Mouse (Mus musculus) left cerebral cortex, adult 18-20 months (tissue): Measurements from ENCODE around the gene Pigt. TPM values are rescaled to one million over a fixed set of nuclear protein-coding genes. Genes with fewer than 3 reads are reported as not detected.
A peak's percentile ranks its signal among the peaks of the same experiment; 100 is the strongest.

Source experiments
- DNase-seq, 2 experiments: peaks; one replicate each; pipeline ENCODE4 v3.0.0; 2021 to 2022; ENCODE audit warnings: low spot score in 2 of 2, mixed read lengths in 1 of 2
- long read RNA-seq, 2 experiments: library from polyadenylated mRNA; stranded (forward); transcript quantifications; one replicate each; pipeline ENCODE4 v2.0.0; 2021
- total RNA-seq, 2 experiments: library from RNA; stranded (reverse); gene quantifications; 2 replicates each; pipeline ENCODE4 v1.2.3; 2021

Pigt gene
- total RNA-seq = 10 to 100 TPM; 83.0 to 89.2 TPM
- long read RNA-seq, experiment 1, partial matches to known transcripts = 3 of 9 reads
- long read RNA-seq, experiment 1, other reads (novel, unspliced or antisense) = 1 of 9 reads
- long read RNA-seq, experiment 2, partial matches to known transcripts = 5 of 7 reads
- long read RNA-seq, experiment 2, other reads (novel, unspliced or antisense) = 0 of 7 reads

GRCm38 (mm10) chr2:164496847-164497690 is at the start of gene Pigt:
Pigt (plus strand) TSS chr2:164497520.
- DNase-seq = peak; percentile 90 to 92

- DNase-seq = no peak
Measured at GRCm38 (mm10) chr2:164448140-164448539, 49.2 kb upstream of the Pigt start.

GRCm38 (mm10) chr2:164448921-164449320 is 48.4 kb upstream of the Pigt start:
- DNase-seq = no peak

GRCm38 (mm10) chr2:164449341-164450042 is 47.8 kb upstream of the Pigt start:
- DNase-seq = no peak

GRCm38 (mm10) chr2:164452000-164452676 is 45.2 kb upstream of the Pigt start:
- no peak for DNase-seq

GRCm38 (mm10) chr2:164453047-164453757 is 44.1 kb upstream of the Pigt start:
- DNase-seq = no peak

- DNase-seq = no peak
Measured at GRCm38 (mm10) chr2:164453887-164454500, 43.3 kb upstream of the Pigt start.

GRCm38 (mm10) chr2:164454846-164455245 is 42.5 kb upstream of the Pigt start:
- DNase-seq = peak; percentile 89 to 91

- DNase-seq = no peak
Measured at GRCm38 (mm10) chr2:164455421-164456190, 41.7 kb upstream of the Pigt start.

GRCm38 (mm10) chr2:164456413-164456812 is 40.9 kb upstream of the Pigt start:
- no peak for DNase-seq

- peak in 1 of 2 experiments; percentile 31 for DNase-seq
Measured at GRCm38 (mm10) chr2:164456864-164457300, 40.4 kb upstream of the Pigt start, which contains the start of gene Sys1. Sys1 (plus strand) TSS chr2:164456964.

GRCm38 (mm10) chr2:164457942-164458341 is 39.4 kb upstream of the Pigt start:
- DNase-seq = no peak

- no peak for DNase-seq
Measured at GRCm38 (mm10) chr2:164458535-164458934, 38.8 kb upstream of the Pigt start.

GRCm38 (mm10) chr2:164460745-164461551 is 36.4 kb upstream of the Pigt start, which contains the start of gene Gm20458:
Gm20458 (plus strand) TSS chr2:164460967.
- DNase-seq = peak; percentile 97

- no peak for DNase-seq
Measured at GRCm38 (mm10) chr2:164465161-164465560, 32.2 kb upstream of the Pigt start.

- no peak for DNase-seq
Measured at GRCm38 (mm10) chr2:164466787-164467186, 30.5 kb upstream of the Pigt start.

GRCm38 (mm10) chr2:164470254-164470653 is 27.1 kb upstream of the Pigt start:
- DNase-seq = peak; percentile 35 to 59

- no peak for DNase-seq
Measured at GRCm38 (mm10) chr2:164473624-164474023, 23.7 kb upstream of the Pigt start, which contains the start of gene Trp53tg5. Trp53tg5 (minus strand) TSS chr2:164473724.
